11 mouse cellular contexts compared by ENCODE assay signal in the genomic region with DNA sequence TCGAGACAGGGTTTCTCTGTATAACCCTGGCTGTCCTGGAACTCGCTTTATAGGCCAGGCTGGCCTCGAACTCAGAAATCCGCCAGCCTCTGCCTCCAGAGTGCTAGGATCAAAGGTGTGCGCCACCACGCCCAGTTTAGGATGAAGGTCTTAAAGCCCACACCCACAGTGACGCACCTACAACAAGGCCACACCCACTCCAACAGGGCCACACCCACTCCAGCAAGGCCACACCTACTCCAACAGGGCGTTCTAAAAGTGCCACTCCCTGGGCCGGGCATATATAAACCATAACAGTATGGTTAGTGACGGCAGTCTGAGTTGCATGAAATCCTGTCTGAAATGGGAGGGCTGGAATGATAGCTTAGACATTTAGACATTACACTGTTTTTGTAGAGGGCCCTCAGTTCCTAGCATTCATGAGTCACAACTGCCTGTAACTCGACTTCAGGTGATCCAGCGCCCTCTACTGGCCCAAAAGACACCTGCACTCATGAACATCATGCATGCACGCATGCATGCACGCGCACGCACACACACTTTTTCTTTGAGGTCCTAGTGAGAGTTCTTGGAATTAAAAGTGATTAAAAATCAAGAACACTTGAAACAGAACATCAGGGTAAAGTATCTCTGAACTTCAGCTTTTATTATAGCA. TPM values are rescaled to one million over a fixed set of nuclear protein-coding genes. Genes with fewer than 3 reads are reported as not detected.
DNase-seq lines count a peak whose midpoint lies in the region.
"Had no signal": no experiment of that assay in that cellular context is flagged by ENCODE, and none has a peak within 500 bp of the region (broad histone marks: within the 10 kb centered on the region; RNA-seq: fewer than 3 reads in every experiment).

No protein-coding gene starts in this region.

- DNase-seq in kidney, postnatal 4 days, result peak; percentile 61 to 72
- no peak for DNase-seq in kidney, adult 11 months
- peak; percentile 66 for DNase-seq in 3T3-L1 (ENCODE audit: low read depth, low spot score)
- DNase-seq in B cell, adult 2 months, result peak; percentile 71
- DNase-seq in embryonic facial prominence, embryonic 10.5 days (ENCODE audit: low spot score), result peak; percentile 39
- no peak for DNase-seq in ovary, postnatal 14 days (ENCODE audit: low spot score)
- no peak for DNase-seq in yolk sac, embryonic 10.5 days (ENCODE audit: low spot score)
- no peak for DNase-seq in left cerebral cortex, adult 9 months (ENCODE audit: low spot score in 2 of 2)
- DNase-seq: heart, postnatal 36 days had no signal

- no peak overlapping the region for H3K4me3 ChIP-seq in embryonic facial prominence, embryonic 10.5 days
- H3K4me3 ChIP-seq: neural tube, embryonic 13.5 days had no signal

- 0 out of 2 replicates have a peak, but pooled peaks cover 4% of the 10 kb centered on the region for H3K27me3 ChIP-seq in embryonic facial prominence, embryonic 10.5 days (replicated peaks; ENCODE audit: low read depth, poor library complexity, severe bottlenecking)
- H3K27me3 ChIP-seq: neural tube, embryonic 13.5 days had no signal

- H3K36me3 ChIP-seq in embryonic facial prominence, embryonic 10.5 days (replicated peaks), result no peaks in the 10 kb centered on the region

- 75% methylated on average over 16 of the region's 16 CpGs for WGBS in embryonic facial prominence, embryonic 10.5 days

- peaks cover 31% of the 10 kb centered on the region for H3K4me1 ChIP-seq in embryonic facial prominence, embryonic 10.5 days

- no peak overlapping the region for H3K27ac ChIP-seq in embryonic facial prominence, embryonic 10.5 days (replicated peaks)
- H3K27ac ChIP-seq: neural tube, embryonic 13.5 days had no signal

- no peaks in the 10 kb centered on the region for H3K9me3 ChIP-seq in embryonic facial prominence, embryonic 10.5 days

RNA-seq across cellular contexts. Expression of gene Iqcd, which starts 1.7 kb away (rescaled TPM):
- 0.65 and 0.81 TPM in 2 replicates for polyA plus RNA-seq in embryonic facial prominence, embryonic 10.5 days (2016; fragmentation: Nextera tagmentation; extraction: Ambion mirVana)

RNA-seq across cellular contexts. Expression of gene Tpcn1, which starts 2.0 kb away (rescaled TPM):
- 11.9 and 12.3 TPM in 2 replicates for polyA plus RNA-seq in embryonic facial prominence, embryonic 10.5 days (2016; fragmentation: Nextera tagmentation; extraction: Ambion mirVana)

RNA-seq across cellular contexts. Expression of gene Rita1, which starts 21.9 kb away (rescaled TPM):
- polyA plus RNA-seq in embryonic facial prominence, embryonic 10.5 days (2016; fragmentation: Nextera tagmentation; extraction: Ambion mirVana), result 19.4 and 20.1 TPM in 2 replicates

RNA-seq across cellular contexts. Expression of gene Ddx54, which starts 22.1 kb away (rescaled TPM):
- 62.3 and 64.3 TPM in 2 replicates for polyA plus RNA-seq in embryonic facial prominence, embryonic 10.5 days (2016; fragmentation: Nextera tagmentation; extraction: Ambion mirVana)

RNA-seq across cellular contexts. Expression of gene Cfap73, which starts 43.6 kb away (rescaled TPM):
- polyA plus RNA-seq in embryonic facial prominence, embryonic 10.5 days (2016; fragmentation: Nextera tagmentation; extraction: Ambion mirVana), result 0.27 TPM in 1 of 2 replicates, not detected in the other
- polyA plus RNA-seq: limb, embryonic 14.5 days; neural tube, embryonic 13.5 days had no signal

Comparison
In these comparisons a context has a peak if more than half of its experiments do, and no peak if none do; other contexts are left out.
1. DNase-seq: peak in kidney, postnatal 4 days (2 of 2), 3T3-L1 (single experiment), B cell, adult 2 months (2 of 2) and embryonic facial prominence, embryonic 10.5 days (single experiment); none in kidney, adult 11 months (single experiment), ovary, postnatal 14 days (single experiment), yolk sac, embryonic 10.5 days (single experiment) and left cerebral cortex, adult 9 months (0 of 2).